In the genomic region with DNA sequence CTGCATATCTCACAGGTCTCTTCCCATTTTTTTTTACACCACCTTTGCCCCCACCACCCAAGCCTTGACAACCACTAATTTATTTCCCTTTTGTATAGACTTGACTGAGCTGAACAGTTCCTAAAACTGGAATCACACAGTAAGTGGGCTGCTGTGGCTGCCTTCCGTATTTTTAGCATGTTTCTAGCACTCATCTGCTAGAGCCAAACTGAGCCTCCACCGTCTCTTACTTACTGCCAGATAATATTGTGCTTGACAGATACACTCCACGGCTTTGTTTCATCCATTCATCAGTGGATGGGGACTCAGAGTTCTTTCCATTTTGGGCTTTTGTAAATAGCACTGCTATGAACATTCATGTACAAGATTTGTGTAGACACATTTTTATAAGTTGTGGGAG, we compare ENCODE assay signal across 14 mouse cellular contexts.
DNase-seq lines count a peak whose midpoint lies in the region.
"Had no signal": no experiment of that assay in that cellular context is flagged by ENCODE, and none has a peak within 500 bp of the region (broad histone marks: within the 10 kb centered on the region; RNA-seq: fewer than 3 reads in every experiment).

No protein-coding gene starts in this region.

- intact Hi-C loops in left cerebral cortex, postnatal 4 days (cut with DNase I): no loop called here

- peak; percentile 50 for DNase-seq in left cerebral cortex, adult 11 months (ENCODE audit: low spot score)
- DNase-seq in left cerebral cortex, postnatal 4 days: no peak
- DNase-seq in layer of hippocampus, adult 18-20 months (ENCODE audit: low spot score in 2 of 2): peak; percentile 11 to 64
- DNase-seq in left cerebral cortex, adult 8-10 months (ENCODE audit: low spot score in 2 of 2): peak; percentile 10 to 67
- peak; percentile 61 to 81 for DNase-seq in right cerebral cortex, postnatal 36 days (ENCODE audit: low spot score in 2 of 2)
- no peak for DNase-seq in cerebellum, postnatal 36 days
- DNase-seq in MN1 (ENCODE audit: low spot score): no peak
- DNase-seq in adrenal gland, postnatal 4 days (ENCODE audit: low spot score in 2 of 2): no peak
- DNase-seq: adrenal gland, postnatal 25 days; B cell, adult 2 months; cerebellum, adult 8-10 months; kidney, adult 2 months; kidney, postnatal 25 days; thymus, adult 18-20 months had no signal

Comparison
In these comparisons a context has a peak if more than half of its experiments do, and no peak if none do; other contexts are left out.
1. DNase-seq: peak in left cerebral cortex, adult 11 months (single experiment), layer of hippocampus, adult 18-20 months (2 of 2), left cerebral cortex, adult 8-10 months (2 of 2) and right cerebral cortex, postnatal 36 days (2 of 2); none in left cerebral cortex, postnatal 4 days (single experiment), cerebellum, postnatal 36 days (0 of 2), MN1 (single experiment) and adrenal gland, postnatal 4 days (0 of 2).